Mouse (Mus musculus) intestine, postnatal 0 days (tissue): ENCODE measurements at regions not wholly inside any gene's neighbourhood (a gene's known extent, or its start where the extent isn't known, plus 50 kb on each side); places are given as distances from the start of the nearest gene placed in this dataset.
A peak's percentile ranks its signal among the peaks of the same experiment; 100 is the strongest.
"Not testable (repeated sequence)": the region's sequence is repeated elsewhere in the genome, so short reads cannot be mapped to it uniquely, and the experiment has no call there.

Experiments
- ATAC-seq: fragments of 200-750 bp; cut with Nextera tagmentation; 2 replicates; pipeline ENCODE4 v1.8.0; 2017; ENCODE audit warnings: mild to moderate bottlenecking, moderate TSS enrichment, moderate library complexity
- H3K27ac ChIP-seq: fragments of 300-500 bp; sonication (generic); 2 replicates; pipeline ENCODE4 v1.5.1; 2014; ENCODE audit warnings: mild to moderate bottlenecking, low read depth, low read length, moderate library complexity
- H3K27me3 ChIP-seq: fragments of 300-500 bp; sonication (generic); replicated peaks from 2 replicates; pipeline ENCODE4 v1.6.1; 2014; ENCODE audit warnings: low read length, mixed read lengths; ENCODE audit not compliant: control insufficient read depth, insufficient read depth
- H3K36me3 ChIP-seq: fragments of 300-500 bp; sonication (generic); 2 replicates; pipeline ENCODE4 v1.6.1; 2014; ENCODE audit warnings: mild to moderate bottlenecking, moderate library complexity; ENCODE audit not compliant: control insufficient read depth, insufficient read depth
- H3K4me1 ChIP-seq: fragments of 300-500 bp; sonication (generic); replicated peaks from 2 replicates; pipeline ENCODE4 v1.6.1; 2014; ENCODE audit warnings: antibody characterized with exemption, low read length, mixed read lengths; ENCODE audit not compliant: control insufficient read depth, insufficient read depth
- H3K4me2 ChIP-seq: fragments of 300-500 bp; sonication (generic); replicated peaks from 2 replicates; pipeline ENCODE4 v1.6.1; 2014; ENCODE audit warnings: low read depth, mild to moderate bottlenecking, moderate library complexity
- H3K4me3 ChIP-seq: fragments of 300-500 bp; sonication (generic); 2 replicates; pipeline ENCODE4 v1.5.1; 2014; ENCODE audit warnings: low read depth, low read length
- H3K9ac ChIP-seq: fragments of 300-500 bp; sonication (generic); 2 replicates; pipeline ENCODE4 v1.6.1; 2014; ENCODE audit warnings: mild to moderate bottlenecking, low read depth, low read length
- H3K9me3 ChIP-seq: fragments of 300-500 bp; sonication (generic); 2 replicates; pipeline ENCODE4 v1.6.1; 2016; ENCODE audit warnings: mixed run types; ENCODE audit not compliant: control insufficient read depth
- CTCF ChIP-seq: sonication (generic); IDR thresholded peaks from 2 replicates; pipeline ENCODE4 v1.5.1; 2016; ENCODE audit warnings: low read depth, mild to moderate bottlenecking, control low read depth, antibody characterized with exemption, moderate library complexity
- WGBS: fragments of 180-500 bp; shearing (Covaris S2); extraction: QIAGEN DNeasy Blood & Tissue Kit; methylation state at CpG from one replicate; pipeline ENCODE4 v1.1.7; 2014; 5-methylcytosine and 5-hydroxymethylcytosine counted together

DNA sequence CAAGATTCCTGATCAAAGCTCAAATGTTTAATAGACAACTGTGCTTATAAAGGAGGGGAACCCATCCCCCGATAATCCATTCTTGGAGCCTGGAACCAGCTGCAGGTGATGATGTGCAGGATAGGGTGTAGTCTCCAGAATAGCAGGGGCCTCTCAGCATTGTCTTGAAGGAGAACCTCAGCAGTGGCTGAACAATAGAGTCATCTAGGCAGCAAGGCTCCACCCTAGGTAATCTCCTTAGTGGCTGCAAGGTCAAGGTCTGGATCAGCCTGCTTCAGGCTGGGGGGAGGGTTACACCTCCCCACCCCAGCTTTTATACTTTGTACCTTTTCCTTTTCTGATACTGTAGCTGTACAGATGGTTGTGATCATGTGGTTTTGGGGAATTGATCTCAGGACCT lies 116.8 kb upstream of the Mettl4 start:
- Histone ChIP-seq H3K4me3 (no peak overlapping the region), H3K4me2 (no peak overlapping the region), H3K9me3 (no peaks in the 10 kb centered on the region), H3K36me3 (no peaks in the 10 kb centered on the region), H3K27ac (no peak overlapping the region), H3K27me3 (no peaks in the 10 kb centered on the region), H3K4me1 (no peaks in the 10 kb centered on the region), H3K9ac (no peak overlapping the region)
- TF ChIP-seq CTCF, result no peak
- ATAC-seq, result no peak
- 97% methylated on average over 1 of the region's 1 CpGs for WGBS

DNA sequence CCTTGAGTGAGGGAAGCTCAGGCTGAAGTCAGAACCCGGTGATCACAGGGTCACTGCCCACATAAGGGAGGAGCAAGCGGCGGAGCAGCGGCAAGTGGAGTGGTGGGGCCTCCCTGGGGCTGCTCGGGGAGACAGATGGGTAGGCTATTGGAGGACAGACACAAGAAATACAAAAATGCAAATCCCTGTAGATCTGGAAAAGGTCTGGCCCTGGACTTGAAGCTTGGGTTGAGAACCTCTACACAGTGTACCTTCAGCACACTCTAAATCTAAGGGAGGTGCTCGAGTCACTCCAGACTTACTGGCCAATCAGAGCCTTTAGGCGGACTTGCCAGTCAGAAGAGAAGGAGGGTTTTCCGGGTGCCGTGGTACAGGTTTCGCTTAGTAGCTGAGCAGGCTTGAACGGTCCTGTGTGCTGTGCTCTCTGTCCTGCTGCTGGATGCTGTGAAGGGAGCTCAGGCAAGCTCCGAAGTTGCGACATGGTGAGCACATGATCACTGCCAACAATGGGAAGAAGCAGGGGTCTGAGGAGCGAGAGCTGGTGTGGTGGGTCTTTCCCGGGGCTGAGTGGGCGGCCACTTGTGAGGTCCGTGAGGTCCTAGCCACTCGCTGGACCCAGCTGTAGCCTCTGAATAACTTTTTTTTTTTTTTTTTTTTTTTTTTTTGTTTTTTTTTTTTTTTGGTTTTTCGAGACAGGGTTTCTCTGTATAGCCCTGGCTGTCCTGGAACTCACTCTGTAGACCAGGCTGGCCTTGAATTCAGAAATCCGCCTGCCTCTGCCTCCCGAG lies 114.9 kb upstream of the Mettl4 start:
- not testable (repeated sequence) for H3K36me3 ChIP-seq, H3K4me1 ChIP-seq, H3K9me3 ChIP-seq, H3K27me3 ChIP-seq
- H3K9ac ChIP-seq, result peak overlapping the region; percentile 35
- H3K27ac ChIP-seq, result peak overlapping the region; percentile 10; the same call in 1 of the 2 replicates
- 11% methylated on average over 21 of the region's 21 CpGs for WGBS
- peak; percentile 99 for ATAC-seq
- peak overlapping the region; percentile 64 for H3K4me2 ChIP-seq
- H3K4me3 ChIP-seq, result peak overlapping the region; percentile 58

DNA sequence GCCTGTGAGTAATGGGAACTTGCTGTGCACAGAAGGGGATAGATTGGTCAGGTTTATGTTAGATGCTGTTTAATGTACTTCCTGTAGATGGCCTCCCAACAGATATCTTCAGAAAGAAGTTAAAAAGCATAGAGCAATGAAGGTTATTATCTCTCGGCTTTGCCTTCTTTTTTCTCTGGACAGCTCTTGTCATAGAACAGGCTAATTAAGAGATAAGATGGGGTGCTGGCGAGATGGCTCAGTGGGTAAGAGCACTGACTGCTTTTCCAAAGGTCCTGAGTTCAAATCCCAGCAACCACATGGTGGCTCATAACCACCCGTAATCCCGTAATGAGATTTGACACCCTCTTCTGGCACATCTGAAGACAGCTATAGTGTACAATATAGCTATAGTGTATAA lies 104.9 kb upstream of the Mettl4 start:
- H3K9me3 ChIP-seq, H3K9ac ChIP-seq, H3K27me3 ChIP-seq, H3K36me3 ChIP-seq, H3K4me1 ChIP-seq, H3K4me2 ChIP-seq, ATAC-seq, H3K4me3 ChIP-seq, H3K27ac ChIP-seq: not testable (repeated sequence)
- 80% methylated on average over 4 of the region's 4 CpGs for WGBS

DNA sequence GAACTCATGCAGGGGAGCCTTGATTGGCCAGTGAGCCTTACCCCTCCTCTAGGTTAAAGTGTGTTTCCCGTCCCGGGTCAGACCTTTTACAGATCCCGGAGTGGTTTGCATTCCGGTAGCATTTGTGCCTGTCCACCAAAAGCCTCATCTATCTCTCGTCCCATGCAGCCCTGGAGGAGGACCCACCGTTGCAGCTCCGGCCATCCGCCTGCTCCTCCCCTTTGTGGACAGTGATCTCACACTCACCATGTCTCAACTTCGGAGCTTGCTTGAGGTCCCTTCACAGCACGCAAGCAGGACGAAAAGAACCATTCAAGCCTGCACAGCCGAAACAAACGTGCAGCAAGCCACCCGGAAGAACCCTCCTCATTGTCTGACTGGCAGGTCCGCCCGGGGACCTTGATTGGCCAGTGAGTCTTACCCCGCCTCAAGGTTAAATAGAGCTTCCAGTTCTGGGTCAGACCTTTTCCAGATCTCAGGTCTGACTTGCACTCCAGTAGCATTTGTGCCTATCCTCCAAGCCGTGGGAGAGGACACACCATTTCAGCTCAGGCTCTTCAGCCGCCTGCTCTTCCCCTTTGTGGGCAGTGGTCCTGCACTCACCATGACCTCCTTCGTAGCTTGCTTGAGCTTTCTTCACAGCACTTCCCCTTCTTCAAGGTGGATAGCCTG lies 84.8 kb upstream of the Mettl4 start:
- peak; percentile 96 for ATAC-seq
- peak overlapping the region; percentile 74 for H3K27ac ChIP-seq
- under 1% methylated on average over 20 of the region's 20 CpGs for WGBS

DNA sequence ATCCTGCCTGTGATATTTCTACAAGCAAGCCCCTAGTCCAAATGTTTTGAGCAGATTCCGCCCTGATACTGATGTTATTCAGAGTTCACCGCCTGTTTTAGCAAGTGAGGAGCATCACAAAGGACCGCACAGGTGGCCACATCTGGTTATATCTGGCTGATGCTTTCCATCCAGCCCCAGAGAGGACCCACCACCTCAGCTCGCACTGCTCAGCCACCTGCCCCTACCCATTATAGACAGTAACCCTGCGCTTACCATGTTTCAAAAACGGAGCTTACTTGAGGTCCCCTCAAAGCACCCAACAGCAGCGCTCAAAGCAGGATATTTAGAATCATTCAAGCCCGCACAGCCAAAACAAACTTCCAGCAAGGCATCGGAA lies 84.2 kb upstream of the Mettl4 start:
- Histone ChIP-seq H3K4me2 (peak overlapping the region; percentile 82), H3K9ac (peak overlapping the region; percentile 27; the same call in 1 of the 2 replicates), H3K27ac (peak overlapping the region; percentile 74), H3K4me3 (peak overlapping the region; percentile 44)
- not testable (repeated sequence) for H3K4me1 ChIP-seq, H3K27me3 ChIP-seq, ATAC-seq, H3K9me3 ChIP-seq, H3K36me3 ChIP-seq
- WGBS, result 4% methylated on average over 9 of the region's 9 CpGs

More for the DNA sequence above, 84.8 kb upstream of the Mettl4 start:
- Histone ChIP-seq H3K4me2 (peak overlapping the region; percentile 82), H3K9me3 (no peaks in the 10 kb centered on the region), H3K4me1 (no peaks in the 10 kb centered on the region; the same call in 1 of the 2 replicates), H3K9ac (peak overlapping the region; percentile 27), H3K4me3 (peak overlapping the region; percentile 44), H3K27me3 (no peaks in the 10 kb centered on the region), H3K36me3 (no peaks in the 10 kb centered on the region)
- TF ChIP-seq CTCF, result no peak

DNA sequence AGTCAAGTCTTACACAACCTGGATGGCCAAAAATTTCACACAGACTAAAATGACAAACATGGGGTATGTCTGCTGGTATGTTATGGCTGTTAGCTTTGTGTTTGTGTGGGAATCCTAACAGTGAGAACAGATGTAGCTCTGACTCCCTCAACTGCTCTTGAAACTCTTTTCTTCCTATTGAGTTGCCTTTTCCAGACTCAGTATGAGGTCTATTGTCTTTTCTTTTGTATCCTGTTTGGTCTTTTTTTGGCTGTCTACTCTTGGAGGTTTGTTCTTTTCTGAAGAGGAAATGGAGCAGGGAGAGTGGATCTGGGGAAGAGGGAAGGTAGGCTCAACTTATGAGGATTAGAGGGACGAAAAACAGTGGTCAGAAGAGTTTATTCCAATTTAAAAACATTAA lies 76.6 kb upstream of the Mettl4 start:
- H3K36me3 ChIP-seq, H3K9me3 ChIP-seq, H3K4me2 ChIP-seq, ATAC-seq, H3K27ac ChIP-seq, H3K4me1 ChIP-seq, H3K4me3 ChIP-seq, H3K27me3 ChIP-seq, H3K9ac ChIP-seq: not testable (repeated sequence)
- WGBS, result 100% methylated on average over 1 of the region's 1 CpGs
